In the genomic region with DNA sequence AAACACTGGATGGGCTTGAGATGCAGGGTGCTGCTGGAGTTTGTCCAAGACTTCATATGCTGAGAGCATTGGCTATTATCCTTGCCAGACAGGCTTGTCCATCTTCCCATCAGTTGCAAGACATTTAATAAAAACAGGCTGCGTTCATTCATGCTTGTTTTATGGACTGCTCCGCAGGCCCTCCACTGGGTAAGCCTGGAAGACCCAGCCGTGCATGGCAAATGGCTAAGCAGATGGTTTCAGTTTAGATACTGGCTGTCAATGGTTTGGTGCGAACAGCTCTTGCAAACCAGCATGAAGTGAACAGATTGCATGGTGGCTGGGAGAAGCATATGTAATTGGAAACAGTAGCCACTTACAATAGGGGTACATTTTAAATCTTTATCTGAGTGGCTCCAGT, we compare ENCODE assay signal across 7 mouse cellular contexts.
DNase-seq lines count a peak whose midpoint lies in the region; ATAC-seq lines count a peak whose summit lies in the region.

No protein-coding gene starts in this region.

- no peaks in the 10 kb centered on the region for H3K4me1 ChIP-seq in forebrain, embryonic 11.5 days (replicated peaks; ENCODE audit: control insufficient read depth, insufficient read depth, low read length)
- no peaks in the 10 kb centered on the region for H3K4me1 ChIP-seq in liver, embryonic 11.5 days (replicated peaks; ENCODE audit: control insufficient read depth, insufficient read depth, low read length)

- intact Hi-C loops in gastrocnemius, postnatal 14 days (cut with DNase I; ENCODE audit: low total_unique reads) = no loop called here

- H3K9ac ChIP-seq in forebrain, embryonic 11.5 days (ENCODE audit: low read length) = no peak overlapping the region
- H3K9ac ChIP-seq in liver, embryonic 11.5 days (ENCODE audit: low read depth, low read length) = no peak overlapping the region

- no peak overlapping the region for H3K4me2 ChIP-seq in forebrain, embryonic 11.5 days (ENCODE audit: low read depth, low read length, severe bottlenecking)
- H3K4me2 ChIP-seq in liver, embryonic 11.5 days = no peak overlapping the region

- 57% methylated on average over 4 of the region's 4 CpGs for WGBS in forebrain, embryonic 11.5 days
- WGBS in liver, embryonic 11.5 days = 65% methylated on average over 4 of the region's 4 CpGs

- no peak overlapping the region for H3K27ac ChIP-seq in forebrain, embryonic 11.5 days (ENCODE audit: low read depth, low read length)
- no peak overlapping the region for H3K27ac ChIP-seq in liver, embryonic 11.5 days (ENCODE audit: low read depth, low read length)

- DNase-seq in cerebellum, postnatal 10 days = peak; percentile 82 to 88
- peak; percentile 52 for DNase-seq in forebrain, embryonic 11.5 days (ENCODE audit: low spot score)
- DNase-seq in layer of hippocampus, adult 9-10 months (ENCODE audit: low spot score) = peak; percentile 67
- peak; percentile 52 for DNase-seq in retina, postnatal 1 day
- no peak for DNase-seq in liver, embryonic 11.5 days (ENCODE audit: low spot score)
- no peak for DNase-seq in gastrocnemius, postnatal 14 days
- no peak for DNase-seq in kidney, adult 8-10 months

- no peak overlapping the region for H3K4me3 ChIP-seq in forebrain, embryonic 11.5 days (ENCODE audit: low read depth, low read length)
- no peak overlapping the region for H3K4me3 ChIP-seq in liver, embryonic 11.5 days (ENCODE audit: low read depth, low read length)

- no peaks in the 10 kb centered on the region for H3K9me3 ChIP-seq in forebrain, embryonic 11.5 days (ENCODE audit: control insufficient read depth, low read length)
- H3K9me3 ChIP-seq in liver, embryonic 11.5 days (ENCODE audit: control insufficient read depth, low read length) = no peaks in the 10 kb centered on the region

- no peaks in the 10 kb centered on the region for H3K36me3 ChIP-seq in forebrain, embryonic 11.5 days (ENCODE audit: control insufficient read depth, insufficient read depth, low read length)
- no peaks in the 10 kb centered on the region for H3K36me3 ChIP-seq in liver, embryonic 11.5 days (ENCODE audit: control insufficient read depth, insufficient read depth, low read length)

- no peaks in the 10 kb centered on the region for H3K27me3 ChIP-seq in forebrain, embryonic 11.5 days (ENCODE audit: control insufficient read depth, insufficient read depth, low read length)
- H3K27me3 ChIP-seq in liver, embryonic 11.5 days (replicated peaks; ENCODE audit: control insufficient read depth, insufficient read depth, low read length) = no peaks in the 10 kb centered on the region

- no peak for ATAC-seq in forebrain, embryonic 11.5 days (replicated peaks; ENCODE audit: low FRiP score)
- no peak for ATAC-seq in liver, embryonic 11.5 days (replicated peaks; ENCODE audit: low FRiP score)

Comparison
In these comparisons a context has a peak if more than half of its experiments do, and no peak if none do; other contexts are left out.
1. DNase-seq: peak in cerebellum, postnatal 10 days (2 of 2), forebrain, embryonic 11.5 days (single experiment), layer of hippocampus, adult 9-10 months (single experiment) and retina, postnatal 1 day (single experiment); none in liver, embryonic 11.5 days (single experiment), gastrocnemius, postnatal 14 days (single experiment) and kidney, adult 8-10 months (0 of 2).